Mouse (Mus musculus) thymus, adult 18-20 months (tissue): ENCODE results near the gene Mup9.
"Not testable (repeated sequence)": the region's sequence is repeated elsewhere in the genome, so short reads cannot be mapped to it uniquely, and the experiment has no call there.

ENCODE experiments used
- DNase-seq, 2 experiments: peaks; one replicate each; pipeline ENCODE4 v3.0.0; 2022; ENCODE audit warnings: mixed read lengths in 2 of 2

Gene Mup9

GRCm38 (mm10) chr4:60421852-60422251, at the start of gene Mup9:
Mup9 (minus strand) TSS chr4:60421952.
- not testable (repeated sequence) for DNase-seq
